Mouse (Mus musculus) activated CD4-positive, CD25-positive, alpha-beta regulatory T cell, adult 4 months (primary cell): ENCODE measurements at regions not wholly inside any gene's neighbourhood (a gene's known extent, or its start where the extent isn't known, plus 50 kb on each side); places are given as distances from the start of the nearest gene placed in this dataset.

ENCODE experiments used
- ATAC-seq: one replicate; pipeline ENCODE4 v1.8.0; 2017

DNA sequence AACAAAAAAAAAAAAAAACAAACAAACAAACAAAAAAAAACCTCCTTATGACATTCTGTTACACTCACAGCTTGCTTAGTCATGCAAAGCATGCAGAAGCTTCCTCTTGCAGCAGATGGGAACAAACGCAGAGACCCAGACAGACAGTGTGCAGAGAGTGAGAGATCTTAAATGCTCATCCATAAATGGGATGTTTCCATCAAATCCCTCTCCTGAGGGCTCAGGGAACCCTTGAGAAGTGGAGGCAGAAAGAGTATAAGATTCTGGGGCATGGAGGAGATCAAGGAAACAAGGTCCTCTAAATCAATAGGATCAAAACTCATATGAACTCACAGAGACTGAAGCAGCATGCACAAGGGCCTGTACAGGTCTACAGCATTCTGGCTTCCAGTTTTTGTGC, 52.5 kb downstream of the Adm start:
- ATAC-seq: no peak

DNA sequence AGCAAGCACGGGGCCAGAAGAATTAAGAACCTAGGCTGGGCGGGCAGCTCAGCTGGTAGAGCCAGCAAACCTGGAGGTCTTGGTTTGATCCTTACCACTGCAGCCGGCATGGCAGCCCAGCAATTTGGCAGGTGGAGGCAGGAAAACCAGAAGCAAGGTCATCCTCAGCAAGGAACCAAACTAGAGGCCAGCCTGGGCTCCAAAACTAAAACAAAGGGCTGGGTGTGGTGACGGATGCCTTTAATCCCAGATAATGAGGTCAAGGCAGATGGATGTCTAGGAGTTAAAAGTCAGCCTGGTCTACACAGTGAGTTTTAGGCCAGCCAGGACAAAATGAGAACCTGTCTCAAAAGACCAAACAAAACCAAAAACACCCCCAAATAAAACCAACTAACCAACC, 55.5 kb downstream of the Adm start:
- no peak for ATAC-seq

DNA sequence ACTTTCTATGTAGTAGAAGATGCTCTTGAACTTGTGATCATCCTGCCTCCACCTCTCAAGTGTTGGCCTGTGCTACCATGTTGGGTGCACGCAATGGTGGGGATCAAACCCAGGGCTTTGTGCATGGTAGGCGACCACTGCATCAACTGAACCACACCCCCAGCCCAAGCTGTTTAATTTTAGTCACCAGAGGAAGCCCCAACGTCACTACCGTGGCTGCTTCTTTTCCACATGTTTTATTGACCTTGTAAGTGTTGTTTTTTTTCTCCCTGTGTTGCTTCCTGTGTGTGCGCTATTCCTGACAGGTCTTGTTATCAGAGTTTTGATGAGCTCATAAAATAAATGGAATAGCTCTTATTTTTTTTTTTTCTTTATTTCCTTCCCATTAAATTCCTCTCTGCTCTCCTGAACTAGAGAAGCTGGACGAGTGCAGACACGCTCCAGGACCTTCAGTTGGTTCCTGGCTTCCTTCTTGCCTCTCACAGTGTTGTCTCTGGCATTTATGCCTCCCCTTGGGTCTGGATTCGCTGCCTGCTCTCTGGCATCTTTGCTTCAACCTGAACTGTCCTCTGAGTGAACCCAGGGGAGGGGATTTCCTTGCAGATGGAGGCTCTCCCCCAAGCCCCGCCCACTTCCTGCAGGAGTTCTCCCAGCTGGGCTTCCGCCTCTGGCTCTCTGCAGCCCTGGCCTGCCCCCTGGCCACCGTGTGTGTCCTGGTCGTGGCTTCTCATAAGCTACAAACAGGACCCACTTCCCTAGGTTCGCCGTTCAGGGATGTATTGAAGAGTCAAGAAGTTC, 61.6 kb downstream of the Adm start:
- peak; percentile 93 for ATAC-seq

DNA sequence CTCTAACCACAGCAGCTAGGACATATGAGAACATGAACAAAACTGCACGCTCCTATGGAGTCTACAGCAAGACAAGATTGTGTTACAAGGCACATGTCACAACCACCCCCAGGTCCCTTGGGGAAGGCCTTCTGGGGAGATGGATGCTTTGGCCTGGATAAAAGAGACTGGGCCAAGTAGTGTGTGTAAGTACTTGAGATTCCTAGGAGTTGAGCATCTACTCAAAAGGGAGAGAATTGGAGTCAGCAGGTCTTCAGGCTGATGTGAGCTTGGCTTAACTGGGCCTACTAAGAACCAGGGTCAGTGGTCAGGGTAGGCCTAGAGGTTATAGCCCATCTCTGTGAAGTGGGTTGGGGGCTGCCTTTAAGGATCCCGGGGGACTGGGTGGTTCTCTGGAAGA, 62.8 kb downstream of the Adm start:
- ATAC-seq: no peak

DNA sequence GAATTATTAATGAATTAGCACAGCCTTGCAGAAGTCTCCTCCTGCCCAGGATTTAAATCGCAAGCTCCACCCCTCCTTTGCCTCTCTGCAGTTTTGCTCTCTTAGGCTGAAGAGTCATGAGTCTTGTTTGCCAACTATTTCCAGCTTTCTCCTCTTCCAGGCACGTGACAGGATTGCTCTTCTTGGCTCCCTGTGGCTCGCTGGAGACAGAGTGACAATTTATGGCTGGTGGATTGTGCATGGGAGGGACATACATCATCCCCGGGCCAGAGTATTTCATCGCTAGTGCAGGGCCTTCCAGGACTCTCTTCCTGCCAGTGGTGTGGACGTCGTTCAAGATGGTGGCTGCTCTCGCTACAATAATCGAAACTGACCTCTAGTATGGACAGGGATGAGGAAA, 63.4 kb downstream of the Adm start:
- ATAC-seq: no peak

DNA sequence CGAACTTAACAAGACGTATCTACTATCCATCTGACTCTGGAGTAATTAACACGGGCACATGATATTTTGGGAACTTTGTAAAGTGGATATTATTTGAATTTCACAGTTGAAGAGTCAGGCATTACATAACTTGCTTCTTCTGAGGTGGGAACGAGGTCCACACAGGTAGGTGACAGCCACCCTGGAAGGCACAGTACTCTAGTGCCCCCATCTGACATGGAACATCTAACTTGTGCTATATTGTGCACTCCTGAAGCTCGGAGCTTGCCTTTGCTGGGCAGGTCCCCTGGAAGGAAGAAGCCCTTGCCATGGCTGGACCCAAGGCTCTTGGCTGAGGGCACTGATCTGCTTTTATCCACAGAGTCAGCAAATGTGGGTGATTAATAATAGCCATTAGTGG, 66.8 kb downstream of the Adm start:
- ATAC-seq: no peak

DNA sequence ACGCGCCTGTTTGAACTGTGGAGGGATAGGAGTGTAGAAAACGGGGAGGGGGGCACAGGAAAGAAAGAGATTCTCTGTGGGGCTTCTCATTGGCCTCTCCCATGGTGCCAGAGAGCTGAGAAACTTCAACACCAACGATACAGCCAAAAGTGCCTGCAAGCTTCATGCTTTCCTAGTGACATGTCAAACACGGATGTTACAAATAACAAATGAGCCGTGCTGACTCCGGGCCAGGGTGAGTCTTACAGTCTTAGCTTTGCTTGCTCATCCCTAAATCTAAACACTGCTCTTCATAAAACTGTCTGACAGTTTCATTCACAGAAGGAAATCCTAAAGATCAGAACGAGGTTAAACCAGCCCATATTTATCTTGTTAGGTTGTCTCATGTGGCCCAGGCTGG, 68.3 kb downstream of the Adm start:
- no peak for ATAC-seq

DNA sequence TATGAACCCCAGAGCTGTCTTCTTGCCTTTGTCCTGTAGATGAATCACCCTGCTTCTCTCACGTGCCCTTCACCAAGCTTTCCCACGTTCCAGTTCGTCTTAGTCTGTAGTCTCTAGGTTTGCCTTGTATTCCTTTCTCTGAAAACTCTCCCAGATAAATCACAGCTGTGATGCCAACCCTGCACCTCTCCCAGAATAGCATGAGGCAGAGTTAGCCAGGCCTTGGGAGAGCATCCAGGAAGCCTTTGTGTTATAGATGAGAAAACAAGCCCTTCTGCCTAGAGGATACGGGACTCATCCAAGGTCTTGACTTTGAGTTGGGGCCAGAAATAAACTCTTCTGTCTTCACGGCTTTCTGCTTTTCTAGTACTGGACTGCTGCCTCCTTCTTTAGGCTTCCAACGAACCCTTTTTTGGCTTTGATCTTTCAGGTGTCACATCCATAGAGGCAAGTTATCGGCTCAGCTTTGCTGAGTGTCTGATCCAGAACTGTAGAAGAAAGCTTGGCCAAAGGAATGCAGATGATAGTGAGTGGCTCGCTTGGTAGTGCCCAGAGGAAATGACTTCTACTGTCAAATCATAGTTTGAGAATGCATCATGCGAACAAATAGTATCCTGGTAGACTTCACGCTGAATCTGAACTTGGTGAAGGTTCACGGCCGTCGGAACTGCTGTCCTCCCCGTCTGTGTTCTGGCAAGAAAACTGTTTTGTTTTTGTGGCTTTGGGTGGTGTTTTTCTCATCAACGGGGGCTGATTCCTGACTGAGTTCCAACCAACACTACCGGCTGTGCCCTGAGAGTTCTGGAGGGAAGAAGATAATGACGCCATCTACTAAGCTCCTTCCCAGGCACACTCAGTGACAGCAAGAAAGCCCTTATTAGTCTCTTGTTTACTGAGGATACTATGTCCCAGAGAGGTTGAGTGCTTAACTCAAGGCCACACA, 69.5 kb upstream of the Ampd3 start:
- no peak for ATAC-seq

DNA sequence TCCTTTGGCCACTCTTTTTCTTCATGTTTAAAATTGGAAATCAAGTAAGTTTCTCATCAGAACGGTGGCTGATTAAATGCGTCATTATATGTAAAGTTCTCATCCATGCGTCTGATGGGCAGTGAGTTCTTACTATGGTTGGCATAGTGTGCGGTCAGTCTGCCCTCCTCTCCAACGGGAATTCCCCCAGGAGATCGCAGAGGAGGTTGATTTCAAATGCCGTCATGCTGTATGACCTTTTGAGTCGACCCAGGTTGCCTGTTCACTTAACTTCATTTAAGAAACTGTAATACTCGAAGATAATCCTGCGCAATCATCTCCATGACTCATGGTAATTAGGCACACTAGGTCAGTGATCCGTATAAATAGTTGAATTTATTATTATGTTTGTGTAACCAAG, 68.4 kb upstream of the Ampd3 start:
- no peak for ATAC-seq

DNA sequence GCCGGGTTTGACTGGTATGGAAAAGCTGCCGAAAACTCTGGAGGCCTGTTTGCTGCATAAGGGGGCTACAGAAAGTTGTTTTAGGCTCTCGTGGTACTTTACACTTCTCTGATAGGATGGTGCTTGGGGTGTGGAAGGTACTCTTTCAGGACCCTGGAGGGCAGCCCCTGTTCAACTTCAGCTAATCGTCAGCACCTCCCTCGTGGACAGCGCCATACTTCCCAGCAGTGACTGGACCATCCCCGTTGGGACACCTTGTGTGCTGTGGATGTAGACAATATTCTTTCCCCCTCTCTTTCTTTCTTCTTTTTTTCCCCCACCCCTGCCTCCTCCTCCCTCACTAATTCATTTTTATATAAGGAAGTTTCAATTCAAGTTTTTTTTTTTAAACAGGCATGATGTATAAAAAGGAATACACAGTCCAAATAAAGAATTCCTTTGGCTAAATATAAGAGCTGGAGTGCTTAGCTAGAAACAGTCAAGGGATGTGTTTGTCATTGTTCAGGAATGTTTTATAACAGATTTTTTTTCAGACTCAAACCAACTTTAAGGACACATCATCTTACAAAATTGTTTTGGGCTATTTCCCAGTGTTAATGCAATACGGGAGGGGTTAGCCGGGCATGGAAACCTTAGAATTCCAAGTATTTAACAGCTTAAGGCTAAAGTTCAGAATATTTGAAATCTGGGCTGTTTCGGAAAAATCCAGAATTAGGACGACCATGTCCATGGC, 66.2 kb upstream of the Ampd3 start:
- ATAC-seq: no peak

DNA sequence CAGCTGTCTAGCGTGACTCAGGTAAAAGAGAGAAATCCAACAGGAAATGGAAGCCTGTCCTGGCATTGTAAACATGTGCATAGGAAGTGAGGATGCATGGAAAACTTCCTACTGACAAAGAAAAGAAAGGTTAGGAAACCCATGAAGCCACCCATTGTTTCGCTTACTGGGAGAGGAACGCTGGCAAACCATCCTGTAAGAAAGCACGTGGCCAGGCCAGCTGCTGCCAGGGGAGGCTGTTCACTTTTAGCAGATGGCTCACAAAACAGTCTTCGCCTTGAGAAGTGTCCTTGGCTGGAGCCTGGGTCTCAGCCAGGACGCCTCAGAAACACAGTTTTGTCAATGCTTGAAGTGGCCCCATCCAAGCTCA, 65.6 kb upstream of the Ampd3 start:
- ATAC-seq: no peak

DNA sequence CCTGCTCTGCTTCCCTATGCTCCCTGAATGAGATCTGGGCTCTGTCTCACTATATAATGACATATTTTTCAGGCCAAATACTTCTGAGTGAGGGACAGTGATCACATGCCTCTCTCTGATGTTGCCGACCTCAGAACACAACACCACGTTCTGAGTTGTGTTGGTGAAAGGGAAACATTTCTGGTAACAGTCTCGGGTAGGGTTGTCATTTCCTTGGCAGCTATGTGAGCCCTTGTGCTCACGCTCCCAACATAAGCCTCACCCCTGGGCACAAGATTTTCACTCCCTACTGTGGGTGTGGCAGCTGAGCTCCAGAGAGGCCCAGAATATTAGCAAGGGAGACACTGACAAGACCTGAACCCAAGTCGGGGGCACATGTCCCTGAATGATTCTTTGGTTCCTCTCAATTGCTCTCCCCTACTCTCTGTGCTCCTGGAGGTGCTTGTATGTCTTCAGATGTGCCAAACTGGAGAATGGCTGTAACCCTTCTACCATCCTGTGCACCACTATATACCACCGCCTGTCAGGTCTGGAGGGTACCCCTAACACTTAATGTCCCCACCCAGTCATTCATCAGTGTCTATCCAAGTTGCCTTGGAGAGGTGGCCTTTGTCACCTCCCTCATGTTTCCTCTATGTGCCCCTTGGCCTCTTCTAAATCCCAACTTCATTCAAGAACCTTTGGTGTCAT, 62.5 kb upstream of the Ampd3 start:
- no peak for ATAC-seq

DNA sequence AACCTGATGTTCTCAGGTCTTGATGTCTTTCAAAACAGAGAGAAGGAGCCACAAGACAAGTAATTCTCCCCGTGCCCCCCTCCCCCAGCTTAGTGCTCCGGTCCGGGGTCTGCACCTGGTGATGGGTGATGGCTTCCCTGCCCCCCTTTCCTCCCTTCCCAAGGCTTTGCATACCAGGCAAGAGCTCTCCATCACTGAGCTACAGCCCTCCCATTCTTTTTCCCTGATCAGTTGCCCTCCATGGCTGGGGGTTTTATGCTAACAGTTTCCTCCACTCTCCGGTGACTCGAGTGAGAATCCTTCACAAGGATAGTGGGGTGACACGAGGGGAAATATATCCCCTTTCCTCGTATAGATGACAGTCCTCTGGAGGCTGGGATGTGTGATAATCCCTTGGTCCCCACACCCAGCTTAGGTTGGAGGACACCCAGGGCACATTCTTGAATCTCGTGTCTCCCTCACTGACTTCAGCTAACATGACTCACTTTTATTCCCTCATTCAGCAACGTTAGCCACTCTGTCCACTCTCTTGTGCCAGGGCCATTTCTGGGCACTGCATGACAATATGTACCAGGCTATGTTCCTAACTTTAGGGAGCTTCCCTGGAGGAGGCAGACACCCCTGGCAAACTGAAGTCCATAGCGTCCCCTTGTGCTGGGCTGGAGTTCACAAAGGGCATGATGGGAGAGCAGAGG, 61.9 kb upstream of the Ampd3 start:
- ATAC-seq: no peak

DNA sequence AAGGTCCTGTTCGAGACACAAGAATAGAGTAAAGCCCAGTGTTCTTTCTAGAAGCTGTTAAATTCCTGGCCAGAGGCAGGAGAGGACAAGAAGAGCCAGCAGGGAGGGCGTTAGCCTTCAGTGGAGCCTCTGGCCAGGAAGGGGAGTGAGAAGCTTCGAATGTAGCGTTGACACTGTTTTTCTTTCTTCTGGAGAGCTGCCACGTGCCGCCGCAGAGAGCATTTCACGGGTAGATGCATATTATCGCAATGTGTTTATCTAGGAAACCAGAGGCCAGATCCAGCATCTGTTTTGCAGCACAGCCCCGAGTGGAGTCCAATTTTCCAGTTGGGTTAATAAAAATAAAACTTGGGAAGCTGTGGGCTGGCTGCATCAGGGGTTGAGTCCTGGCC, 61.3 kb upstream of the Ampd3 start:
- ATAC-seq: no peak

DNA sequence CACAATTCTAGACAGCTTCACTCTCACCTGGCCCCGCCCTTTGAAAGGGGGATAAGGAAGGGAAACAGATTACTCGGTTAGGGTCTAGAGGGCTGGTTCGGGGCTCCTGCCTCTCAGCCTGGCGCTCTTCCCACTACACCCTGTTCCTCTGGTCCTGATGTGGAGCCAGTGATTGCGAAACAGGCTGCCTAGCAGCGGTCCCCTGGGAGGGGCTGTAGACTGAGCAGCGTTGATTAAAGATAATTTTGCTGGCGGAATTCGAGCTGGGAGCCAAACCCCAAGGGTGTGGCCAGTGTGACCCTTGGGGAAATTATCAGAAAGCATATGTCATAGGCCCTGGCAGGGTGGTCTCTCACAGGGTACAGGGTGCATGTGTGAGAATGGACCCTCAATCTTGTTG, 59.9 kb upstream of the Ampd3 start:
- ATAC-seq: no peak

DNA sequence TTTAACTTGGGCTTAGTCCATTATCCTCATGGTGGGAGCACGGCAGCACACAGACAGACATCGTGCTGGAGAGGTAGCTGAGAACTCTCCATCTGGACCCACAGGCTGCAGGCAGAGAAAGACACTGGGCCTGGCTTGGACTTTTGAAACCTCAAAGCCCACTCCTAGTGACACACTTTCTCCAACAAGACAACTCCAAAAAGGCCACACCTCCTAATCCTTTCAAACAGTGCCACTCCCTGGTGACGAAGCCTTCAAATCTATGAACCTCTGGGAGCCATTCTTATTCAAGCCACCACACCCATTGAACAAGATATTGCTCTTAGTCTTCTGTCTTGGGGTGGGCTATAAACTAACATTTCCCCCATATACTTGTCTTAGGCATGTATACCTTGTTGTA, 59.2 kb upstream of the Ampd3 start:
- ATAC-seq: no peak

DNA sequence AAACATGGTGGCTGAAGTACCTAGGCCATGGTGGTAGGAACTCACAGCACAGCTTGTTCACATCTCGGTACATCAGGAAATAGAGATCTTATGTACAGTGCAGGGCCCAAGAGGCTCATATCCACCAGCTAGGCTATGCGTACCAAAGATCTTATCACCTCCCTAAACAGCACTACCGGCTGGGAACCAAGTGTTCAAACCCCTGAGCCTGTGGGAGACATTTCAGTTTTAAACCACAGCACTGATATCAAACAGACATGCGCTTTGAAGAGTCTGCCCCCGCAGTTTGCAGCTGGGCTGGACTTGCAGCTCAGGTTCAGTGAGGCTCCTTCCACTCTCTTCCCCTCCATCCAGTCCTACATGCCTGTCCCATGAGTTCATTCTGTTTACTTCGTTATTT, 58.4 kb upstream of the Ampd3 start:
- ATAC-seq: no peak

DNA sequence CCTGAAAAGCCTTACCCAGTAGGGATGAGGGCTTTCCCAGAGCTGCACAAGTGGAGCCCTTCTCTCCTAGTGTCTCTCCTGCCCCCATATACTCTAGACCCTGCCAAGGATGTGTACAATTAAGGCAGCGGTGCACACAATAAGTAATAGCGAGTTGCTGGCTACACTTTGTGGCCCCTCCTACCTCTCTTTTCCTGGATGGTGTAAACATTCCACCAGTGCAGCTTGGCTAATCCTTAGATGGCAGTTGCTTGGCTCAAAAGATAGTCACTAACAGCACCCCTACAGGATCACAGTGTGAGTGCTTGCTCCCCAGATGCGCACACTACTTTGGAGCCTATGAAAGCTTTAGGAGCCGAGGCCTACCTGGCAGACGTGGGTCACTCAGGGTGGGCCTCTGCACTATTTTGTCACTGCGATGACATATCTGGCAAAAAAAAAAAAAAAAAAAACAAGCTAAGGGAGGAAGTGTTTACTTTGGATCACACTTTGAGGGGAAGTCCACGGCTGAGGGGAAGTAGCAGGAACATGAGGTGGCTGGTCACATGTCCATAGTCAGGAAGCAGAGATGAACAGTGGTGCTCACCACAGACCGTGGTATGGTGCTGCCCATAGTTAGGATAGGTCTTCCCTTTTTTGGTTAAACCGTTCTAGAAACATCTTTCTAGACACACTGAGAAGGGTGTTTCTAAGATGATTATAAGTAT, 57.6 kb upstream of the Ampd3 start:
- no peak for ATAC-seq

DNA sequence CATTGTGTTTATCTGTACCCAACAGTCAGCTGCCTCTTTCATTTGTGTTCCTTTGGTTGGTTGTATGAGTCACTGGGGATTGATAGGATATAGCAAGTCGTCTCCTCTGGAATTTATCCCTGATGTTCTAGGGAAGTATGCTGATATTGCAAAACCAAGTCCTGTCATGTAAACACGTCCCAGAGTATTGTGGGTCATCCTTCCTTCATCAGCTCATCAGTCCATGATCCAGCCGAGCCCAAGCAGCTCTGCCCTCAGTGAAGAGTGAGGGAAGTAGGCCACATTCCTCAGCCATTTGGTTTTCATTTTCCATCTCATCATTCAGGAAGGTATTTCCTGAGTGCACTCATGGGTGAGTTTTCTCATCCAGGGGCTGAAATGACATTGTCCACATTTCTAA, 54.3 kb upstream of the Ampd3 start:
- no peak for ATAC-seq

DNA sequence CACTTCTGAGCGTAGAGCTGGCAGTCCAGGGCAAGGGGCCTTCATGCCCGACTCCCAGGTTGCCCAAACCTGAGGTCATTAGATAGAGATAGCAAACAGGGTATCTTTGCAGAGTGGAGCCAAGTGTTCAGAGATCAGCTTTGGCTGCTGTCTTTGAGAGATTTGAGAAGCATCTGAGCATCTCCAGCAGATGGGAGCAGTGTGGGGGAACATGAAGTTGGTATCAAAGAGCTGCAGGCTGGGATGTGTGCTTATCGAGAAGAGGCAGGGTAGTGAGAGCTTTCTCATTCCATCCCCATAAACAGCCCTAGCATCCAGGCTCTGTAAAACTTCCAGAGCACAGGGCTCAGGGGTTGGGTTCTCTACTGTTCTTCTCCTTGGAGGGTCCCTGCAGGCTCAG, 52.9 kb upstream of the Ampd3 start:
- ATAC-seq: no peak

DNA sequence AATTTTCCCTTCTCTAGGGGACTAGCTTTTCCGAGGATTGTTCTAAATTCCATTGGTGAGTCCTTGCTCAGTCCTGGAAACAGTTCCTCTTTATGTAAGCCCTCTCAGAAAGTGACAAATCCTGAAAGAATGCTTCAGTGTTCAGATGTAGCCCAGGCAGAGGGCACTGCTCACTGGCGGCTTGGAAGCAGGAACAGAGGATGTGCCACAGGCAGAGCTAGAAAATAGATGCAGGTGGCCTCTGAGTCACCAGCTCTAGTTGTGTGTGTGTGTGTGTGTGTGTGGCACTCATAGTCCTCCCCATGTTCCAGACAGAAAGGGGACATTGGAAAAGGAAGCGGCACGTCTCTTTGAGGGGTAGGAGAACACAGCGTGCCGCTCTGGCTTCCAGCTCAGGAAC, 52.5 kb upstream of the Ampd3 start:
- ATAC-seq: no peak

DNA sequence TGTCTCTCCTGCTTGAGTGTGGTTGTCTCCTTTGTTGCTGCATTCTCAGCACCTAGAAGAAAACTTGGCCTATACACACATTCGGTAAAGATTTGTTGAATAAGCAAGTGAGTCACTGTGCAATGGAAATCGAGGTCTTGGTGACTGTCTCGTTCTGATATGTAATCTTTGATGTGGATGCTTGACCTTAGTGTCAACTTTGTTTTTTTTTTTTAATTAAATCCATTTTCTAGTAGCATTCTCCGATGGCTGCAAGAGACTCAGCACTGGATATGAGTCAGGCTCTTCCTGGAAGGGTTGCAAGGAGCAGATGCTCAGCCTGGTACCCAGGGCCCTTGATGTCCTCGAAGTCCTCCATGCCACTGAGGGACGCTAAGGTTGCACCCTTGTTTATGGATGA, 50.9 kb upstream of the Ampd3 start:
- no peak for ATAC-seq
